7 mouse cellular contexts compared by ENCODE assay signal in the genomic region with DNA sequence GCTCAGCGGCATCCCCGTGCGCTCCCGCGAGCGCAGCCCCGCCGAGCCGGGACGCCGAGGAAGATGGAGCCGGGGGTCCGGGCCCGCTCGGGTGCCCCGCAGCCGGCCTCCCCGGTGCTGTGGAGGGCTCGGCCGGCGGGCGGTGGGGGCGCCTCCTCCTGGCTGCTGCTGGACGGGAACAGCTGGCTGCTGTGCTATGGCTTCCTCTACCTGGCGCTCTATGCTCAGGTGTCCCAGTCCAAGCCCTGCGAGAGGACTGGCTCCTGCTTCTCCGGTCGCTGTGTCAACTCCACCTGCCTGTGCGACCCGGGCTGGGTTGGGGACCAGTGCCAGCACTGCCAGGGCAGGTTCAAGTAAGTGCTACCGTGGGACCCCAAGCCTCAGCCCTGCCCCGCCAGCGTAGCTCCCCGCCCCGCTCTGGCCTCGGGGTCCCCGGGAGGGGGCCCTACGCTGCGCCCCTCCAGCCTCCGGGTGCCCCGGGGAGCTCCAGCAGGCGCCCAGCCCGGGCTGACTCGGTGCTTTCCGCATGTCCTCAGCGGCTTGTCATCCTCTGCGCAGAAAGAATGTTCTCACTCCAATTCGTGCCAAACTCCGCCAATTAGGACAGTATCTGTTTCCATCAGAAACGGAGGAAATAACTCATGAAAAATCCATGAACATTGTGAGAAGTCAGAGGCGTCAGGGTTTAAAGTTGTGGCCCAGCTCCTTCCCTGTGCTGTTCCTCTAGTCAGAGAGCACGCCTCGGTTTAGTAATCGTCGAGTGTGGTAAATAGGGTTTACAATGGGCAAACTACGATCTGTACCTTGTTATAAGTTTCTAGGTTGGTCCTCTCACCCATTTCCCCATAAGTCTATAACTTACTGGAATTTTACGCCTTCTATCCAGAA. TPM values are rescaled to one million over a fixed set of nuclear protein-coding genes. Genes with fewer than 3 reads are reported as not detected.
DNase-seq lines count a peak whose midpoint lies in the region; ATAC-seq and TF ChIP-seq lines count a peak whose summit lies in the region.

No protein-coding gene starts in this region.

- DNase-seq in cerebellum, postnatal 14 days, result peak; percentile 62
- peak; percentile 68 for DNase-seq in gastrocnemius, postnatal 10 days
- DNase-seq in intestine, embryonic 14.5 days (ENCODE audit: low spot score), result peak; percentile 84
- DNase-seq in limb, embryonic 10.5 days (ENCODE audit: low spot score), result peak; percentile 82
- peak; percentile 75 for DNase-seq in midbrain, embryonic 10.5 days (ENCODE audit: low spot score)

- peak overlapping the region; percentile 98 for H3K27ac ChIP-seq in intestine, embryonic 14.5 days (ENCODE audit: low read depth)
- peak overlapping the region; percentile 99 for H3K27ac ChIP-seq in limb, embryonic 10.5 days
- H3K27ac ChIP-seq in midbrain, embryonic 10.5 days (replicated peaks), result peak overlapping the region; percentile 99
- peak overlapping the region; percentile 46 for H3K27ac ChIP-seq in small intestine, adult 2 months (ENCODE audit: insufficient read depth, low read depth, low read length)

- H3K9ac ChIP-seq in intestine, embryonic 14.5 days (ENCODE audit: low read length), result peak overlapping the region; percentile 89

- TF ChIP-seq CTCF in small intestine, adult 2 months (IDR thresholded peaks at IDR 0.05; ENCODE audit: extremely low read depth, insufficient read length, insufficient replicate concordance, low read depth, low read length), result no peak

- H3K4me3 ChIP-seq in intestine, embryonic 14.5 days (ENCODE audit: low read depth, low read length), result peak overlapping the region; percentile 78
- H3K4me3 ChIP-seq in limb, embryonic 10.5 days, result peak overlapping the region; percentile 98
- peak overlapping the region; percentile 70 for H3K4me3 ChIP-seq in midbrain, embryonic 10.5 days
- peak overlapping the region; percentile 80 for H3K4me3 ChIP-seq in small intestine, adult 2 months (ENCODE audit: low read depth, low read length)

- H3K4me1 ChIP-seq in intestine, embryonic 14.5 days (replicated peaks; ENCODE audit: control insufficient read depth, insufficient read depth, low read length), result peaks cover 33% of the 10 kb centered on the region
- peaks cover 48% of the 10 kb centered on the region for H3K4me1 ChIP-seq in limb, embryonic 10.5 days
- peaks cover 47% of the 10 kb centered on the region for H3K4me1 ChIP-seq in midbrain, embryonic 10.5 days
- H3K4me1 ChIP-seq in small intestine, adult 2 months (ENCODE audit: control insufficient read depth, insufficient read depth, insufficient read length, low read length), result peaks cover 3% of the 10 kb centered on the region; the same call in 1 of the 2 replicates

- peak overlapping the region; percentile 79 for H3K4me2 ChIP-seq in intestine, embryonic 14.5 days (ENCODE audit: low read length)

- H3K27me3 ChIP-seq in intestine, embryonic 14.5 days (replicated peaks; ENCODE audit: control insufficient read depth, insufficient read depth, low read length), result no peaks in the 10 kb centered on the region
- H3K27me3 ChIP-seq in limb, embryonic 10.5 days (ENCODE audit: low read depth, poor library complexity, severe bottlenecking), result no peaks in the 10 kb centered on the region
- H3K27me3 ChIP-seq in midbrain, embryonic 10.5 days (ENCODE audit: low read depth, poor library complexity, severe bottlenecking), result no peaks in the 10 kb centered on the region
- H3K27me3 ChIP-seq in small intestine, adult 2 months (ENCODE audit: control insufficient read depth, insufficient read depth, low read length), result no peaks in the 10 kb centered on the region

- H3K9me3 ChIP-seq in intestine, embryonic 14.5 days (ENCODE audit: control insufficient read depth, low read length), result no peaks in the 10 kb centered on the region
- no peaks in the 10 kb centered on the region for H3K9me3 ChIP-seq in limb, embryonic 10.5 days (replicated peaks)
- H3K9me3 ChIP-seq in midbrain, embryonic 10.5 days (replicated peaks), result no peaks in the 10 kb centered on the region

- no peaks in the 10 kb centered on the region for H3K36me3 ChIP-seq in intestine, embryonic 14.5 days (ENCODE audit: control insufficient read depth, insufficient read depth, low read length)
- no peaks in the 10 kb centered on the region for H3K36me3 ChIP-seq in limb, embryonic 10.5 days
- H3K36me3 ChIP-seq in midbrain, embryonic 10.5 days, result no peaks in the 10 kb centered on the region
- no peaks in the 10 kb centered on the region for H3K36me3 ChIP-seq in small intestine, adult 2 months (ENCODE audit: control insufficient read depth, insufficient read depth, low read length)

- WGBS in intestine, embryonic 14.5 days, result under 1% methylated on average over 47 of the region's 57 CpGs
- WGBS in limb, embryonic 10.5 days, result 2% methylated on average over 57 of the region's 57 CpGs
- 2% methylated on average over 57 of the region's 57 CpGs for WGBS in midbrain, embryonic 10.5 days
- 1% methylated on average over 56 of the region's 57 CpGs for WGBS in small intestine, adult 2 months

- 0 out of 2 replicates have a peak, but pooled peaks have one; percentile 24 for TF ChIP-seq POLR2A in small intestine, adult 2 months (IDR thresholded peaks at IDR 0.05; ENCODE audit: low read depth, low read length)

- ATAC-seq in activated CD4-positive, CD25-positive, alpha-beta regulatory T cell, adult 4 months, result peak; percentile 28
- peak; percentile 78 for ATAC-seq in intestine, embryonic 14.5 days (replicated peaks; ENCODE audit: low FRiP score, low TSS enrichment, low read depth)

RNA-seq across cellular contexts. Expression of a gene that starts 0.7 kb away (rescaled TPM):
- polyA plus RNA-seq in activated CD4-positive, CD25-positive, alpha-beta regulatory T cell, adult 4 months (2017; shearing (Covaris generic)), result under 1 TPM; 0.13 to 0.33 TPM
- 10 to 100 TPM; 14.4 to 17.2 TPM for total RNA-seq in gastrocnemius, postnatal 10 days (2021)
- polyA plus RNA-seq in intestine, embryonic 14.5 days (2014; fragmentation: Nextera tagmentation; extraction: Ambion mirVana), result 7.4 and 9.3 TPM in 2 replicates
- polyA plus RNA-seq in limb, embryonic 10.5 days (2016; fragmentation: Nextera tagmentation; extraction: Ambion mirVana), result 3.2 and 5.1 TPM in 2 replicates
- 3.0 and 4.1 TPM in 2 replicates for polyA plus RNA-seq in midbrain, embryonic 10.5 days (2016; fragmentation: Nextera tagmentation; extraction: Ambion mirVana)
- 3.8 and 9.0 TPM in 2 replicates for polyA plus RNA-seq in small intestine, adult 2 months (2012; rRNA removed)

Comparison
In these comparisons a context has a peak if more than half of its experiments do, and no peak if none do; other contexts are left out.
1. Peak in every context shown above with its lines: DNase-seq, ATAC-seq, H3K4me3 ChIP-seq and H3K27ac ChIP-seq.
2. H3K27ac ChIP-seq: peak in every context shown above with its lines; median percentile 99 in limb, embryonic 10.5 days; 99 in midbrain, embryonic 10.5 days; 98 in intestine, embryonic 14.5 days; 46 in small intestine, adult 2 months.